Mouse (Mus musculus) embryonic facial prominence, embryonic 11.5 days (tissue): ENCODE measurements around the gene A230072I06Rik. TPM values are rescaled to one million over a fixed set of nuclear protein-coding genes. Genes with fewer than 3 reads are reported as not detected.

ENCODE experiments used
- ATAC-seq: fragments of 200-750 bp; cut with Nextera tagmentation; replicated peaks from 2 replicates; pipeline ENCODE4 v1.8.0; 2017; ENCODE audit warnings: low read depth; ENCODE audit not compliant: insufficient number of reproducible peaks, low FRiP score, low TSS enrichment
- DNase-seq: peaks from one replicate; pipeline ENCODE4 v3.0.0-alpha.2; 2015; ENCODE audit warnings: low spot score
- H3K27ac ChIP-seq: fragments of 300-500 bp; sonication (generic); replicated peaks from 2 replicates; pipeline ENCODE4 v1.5.1; 2014; ENCODE audit warnings: mild to moderate bottlenecking, low read depth, low read length, control low read depth
- H3K27me3 ChIP-seq: fragments of 300-500 bp; sonication (generic); 2 replicates; pipeline ENCODE4 v1.6.1; 2014; ENCODE audit warnings: mild to moderate bottlenecking, low read length, moderate library complexity, mixed read lengths; ENCODE audit not compliant: control insufficient read depth, insufficient read depth
- H3K36me3 ChIP-seq: fragments of 300-500 bp; sonication (generic); replicated peaks from 2 replicates; pipeline ENCODE4 v1.6.1; 2014; ENCODE audit warnings: low read depth, mild to moderate bottlenecking, low read length, moderate library complexity, mixed read lengths; ENCODE audit not compliant: control insufficient read depth, insufficient read depth
- H3K4me1 ChIP-seq: fragments of 300-500 bp; sonication (generic); 2 replicates; pipeline ENCODE4 v1.6.1; 2014; ENCODE audit warnings: low read length, mixed read lengths; ENCODE audit not compliant: control insufficient read depth, insufficient read depth
- H3K4me2 ChIP-seq: fragments of 300-500 bp; sonication (generic); 2 replicates; pipeline ENCODE4 v1.6.1; 2014; ENCODE audit warnings: low read depth, mild to moderate bottlenecking, control low read depth, low read length, moderate library complexity
- H3K4me3 ChIP-seq: fragments of 300-500 bp; sonication (generic); 2 replicates; pipeline ENCODE4 v1.5.1; 2014; ENCODE audit warnings: low read depth, low read length, control low read depth
- H3K9ac ChIP-seq: fragments of 300-500 bp; sonication (generic); replicated peaks from 2 replicates; pipeline ENCODE4 v1.6.1; 2014; ENCODE audit warnings: mild to moderate bottlenecking, control low read depth, low read length
- H3K9me3 ChIP-seq: fragments of 300-500 bp; sonication (generic); replicated peaks from 2 replicates; pipeline ENCODE4 v1.6.1; 2016; ENCODE audit warnings: mild to moderate bottlenecking, low read length, inconsistent platforms, mixed read lengths; ENCODE audit not compliant: control insufficient read depth
- WGBS: fragments of 180-500 bp; shearing (Covaris S2); extraction: QIAGEN DNeasy Blood & Tissue Kit; methylation state at CpG from one replicate; pipeline ENCODE4 v1.1.7; 2014; 5-methylcytosine and 5-hydroxymethylcytosine counted together
- polyA plus RNA-seq: library from polyadenylated mRNA; unstranded; fragments of >200 nt; fragmentation: Nextera tagmentation; extraction: Ambion mirVana; gene quantifications from 2 replicates; pipeline ENCODE4 v1.2.1, GENCODE M21; 2014

The A230072I06Rik gene
- not detected in 2 replicates for polyA plus RNA-seq

DNA sequence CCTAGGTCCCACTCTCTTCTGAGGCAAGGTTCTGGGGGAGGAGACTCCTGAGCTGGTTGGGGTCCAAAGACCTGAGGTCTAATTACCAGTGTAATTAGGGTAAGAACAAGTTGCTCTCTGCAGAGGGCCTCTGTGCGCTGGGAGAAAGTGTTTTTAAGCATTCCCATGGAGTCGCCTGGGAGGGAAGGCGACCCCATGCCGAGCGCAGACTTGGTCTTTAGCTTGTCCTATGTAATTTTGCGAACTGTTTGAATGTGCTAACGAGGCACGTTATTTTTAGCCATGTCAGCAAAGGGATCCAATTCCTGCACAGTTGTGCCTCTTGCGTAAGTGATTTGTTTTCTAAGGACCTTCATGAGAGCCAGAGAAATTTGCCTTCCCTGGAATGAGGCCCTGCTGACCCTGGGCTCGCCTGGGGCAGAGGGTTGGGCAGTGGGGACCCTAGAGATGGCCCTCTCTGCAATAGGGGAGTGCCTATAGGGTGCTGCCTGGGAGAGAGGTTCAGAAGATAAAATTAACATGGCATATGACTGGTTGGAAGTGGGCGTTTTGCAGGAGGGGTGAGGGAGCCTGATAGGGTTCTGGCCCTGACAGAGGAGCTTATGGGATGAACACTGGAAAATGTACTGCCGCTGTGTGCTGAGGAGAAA, at the start of gene A230072I06Rik:
Gene A230072I06Rik (plus strand): TSS at position 157 of the 650 bp plus-strand sequence.
- Histone ChIP-seq H3K27me3 (no peaks in the 10 kb centered on the region), H3K27ac (no peak within 1 kb of the TSS), H3K4me1 (no peaks in the 10 kb centered on the region; the same call in 1 of the 2 replicates), H3K9ac (no peak within 1 kb of the TSS), H3K36me3 (no peaks in the 10 kb centered on the region), H3K4me3 (no peak within 1 kb of the TSS), H3K9me3 (no peaks in the 10 kb centered on the region), H3K4me2 (no peak within 1 kb of the TSS)
- ATAC-seq (no peak), DNase-seq (no peak)
- 23% methylated on average over 12 of the region's 12 CpGs for WGBS

DNA sequence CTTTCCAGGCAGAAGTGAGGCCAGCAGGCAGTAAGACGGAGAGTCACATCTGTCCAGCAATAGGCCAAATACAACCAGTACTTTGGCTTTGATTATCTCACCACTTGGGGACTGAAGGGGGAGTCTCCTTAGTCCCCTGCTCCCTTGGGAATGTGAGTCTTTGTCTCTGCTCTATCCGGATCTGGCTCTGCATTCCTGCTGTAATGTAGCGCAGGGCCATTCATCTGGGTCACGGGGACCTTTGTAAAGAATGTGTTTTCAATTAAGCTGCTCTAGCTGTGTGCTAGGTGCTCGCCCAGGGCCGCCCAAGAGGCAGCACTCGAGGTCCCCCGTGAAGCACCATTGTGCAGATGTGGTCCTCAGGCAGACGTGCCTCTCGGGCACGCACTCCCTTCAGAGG, 44.6 kb upstream of the A230072I06Rik start:
- H3K9me3 ChIP-seq: no peaks in the 10 kb centered on the region
- ATAC-seq: peak; percentile 73; the same call in 1 of the 2 replicates
- no peak overlapping the region for H3K27ac ChIP-seq
- peak; percentile 63 for DNase-seq
- H3K4me2 ChIP-seq: no peak overlapping the region
- no peaks in the 10 kb centered on the region for H3K27me3 ChIP-seq
- H3K4me1 ChIP-seq: no peaks in the 10 kb centered on the region
- no peaks in the 10 kb centered on the region for H3K36me3 ChIP-seq
- H3K9ac ChIP-seq: no peak overlapping the region
- H3K4me3 ChIP-seq: no peak overlapping the region
- 15% methylated on average over 11 of the region's 11 CpGs for WGBS

DNA sequence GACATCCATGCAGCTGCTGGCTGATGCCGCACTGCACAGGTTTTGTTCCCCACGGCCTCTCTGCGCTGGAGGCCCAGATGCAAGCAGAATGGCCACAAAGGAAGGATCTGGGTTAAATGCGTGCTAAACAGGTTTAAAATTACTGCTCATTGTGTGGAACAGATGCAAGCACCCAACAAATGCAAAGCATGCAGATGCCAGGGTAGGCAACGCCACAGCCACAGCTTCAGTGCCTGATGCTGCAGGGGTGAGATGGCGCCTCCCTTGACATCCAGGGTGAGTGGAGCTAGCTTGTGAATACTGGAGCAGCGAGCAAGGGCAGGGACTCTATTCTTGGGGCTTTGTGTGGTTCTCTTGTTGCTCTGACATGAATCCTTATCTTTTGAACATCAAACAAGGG, 39.8 kb upstream of the A230072I06Rik start:
- no peak overlapping the region for H3K27ac ChIP-seq
- no peaks in the 10 kb centered on the region for H3K4me1 ChIP-seq
- H3K4me2 ChIP-seq: no peak overlapping the region
- H3K9ac ChIP-seq: no peak overlapping the region
- H3K4me3 ChIP-seq: no peak overlapping the region
- H3K9me3 ChIP-seq: no peaks in the 10 kb centered on the region
- ATAC-seq: no peak
- H3K27me3 ChIP-seq: no peaks in the 10 kb centered on the region
- H3K36me3 ChIP-seq: no peaks in the 10 kb centered on the region
- DNase-seq: no peak
- WGBS: 76% methylated on average over 7 of the region's 7 CpGs

DNA sequence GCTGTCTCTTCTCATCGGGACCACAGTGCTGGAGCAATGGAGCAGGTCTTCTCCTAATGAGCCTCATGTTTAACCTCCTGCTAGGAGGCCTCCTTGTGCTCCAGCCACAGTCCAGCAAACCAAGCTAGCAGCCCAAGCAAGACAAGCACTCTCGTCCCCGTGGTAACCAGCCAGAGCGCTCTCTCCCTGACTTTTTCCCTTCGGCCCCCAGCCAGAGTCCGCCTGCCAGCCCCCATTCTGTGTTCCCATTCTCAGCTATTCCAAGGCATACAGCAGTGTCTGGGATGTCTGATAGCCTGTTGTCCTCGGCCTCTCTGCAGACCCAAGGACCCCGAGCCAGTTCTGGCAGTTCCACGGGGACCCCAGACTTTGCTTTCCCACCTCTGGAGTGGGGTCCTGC, 38.5 kb upstream of the A230072I06Rik start:
- H3K27ac ChIP-seq: no peak overlapping the region
- WGBS: 69% methylated on average over 9 of the region's 9 CpGs

DNA sequence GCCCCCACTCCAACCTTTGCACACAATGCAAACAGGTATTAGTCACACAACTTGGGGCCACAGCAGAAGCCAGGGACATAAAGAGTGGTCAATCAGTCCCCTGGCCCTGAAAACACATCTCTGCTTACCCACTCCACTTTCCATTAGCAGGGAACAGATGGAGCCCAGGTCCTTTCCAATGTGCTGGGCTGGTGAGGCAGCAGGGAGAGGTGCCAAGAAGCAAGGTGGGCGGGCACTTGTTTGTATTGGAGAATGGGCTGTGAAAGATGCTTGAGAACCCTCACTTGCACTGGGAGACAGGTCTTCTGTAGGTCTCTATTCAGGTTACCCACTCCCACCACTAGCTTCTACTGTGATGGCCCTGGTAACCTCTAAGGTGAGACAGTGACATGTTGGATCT, 34.9 kb upstream of the A230072I06Rik start:
- DNase-seq: no peak
- WGBS: 94% methylated on average over 1 of the region's 1 CpGs

More for the DNA sequence above, 38.5 kb upstream of the A230072I06Rik start:
- H3K9ac ChIP-seq: no peak overlapping the region
- DNase-seq: no peak
- H3K4me1 ChIP-seq: no peaks in the 10 kb centered on the region
- H3K36me3 ChIP-seq: no peaks in the 10 kb centered on the region
- no peak overlapping the region for H3K4me2 ChIP-seq
- H3K27me3 ChIP-seq: no peaks in the 10 kb centered on the region
- ATAC-seq: no peak
- H3K9me3 ChIP-seq: no peaks in the 10 kb centered on the region
- no peak overlapping the region for H3K4me3 ChIP-seq

DNA sequence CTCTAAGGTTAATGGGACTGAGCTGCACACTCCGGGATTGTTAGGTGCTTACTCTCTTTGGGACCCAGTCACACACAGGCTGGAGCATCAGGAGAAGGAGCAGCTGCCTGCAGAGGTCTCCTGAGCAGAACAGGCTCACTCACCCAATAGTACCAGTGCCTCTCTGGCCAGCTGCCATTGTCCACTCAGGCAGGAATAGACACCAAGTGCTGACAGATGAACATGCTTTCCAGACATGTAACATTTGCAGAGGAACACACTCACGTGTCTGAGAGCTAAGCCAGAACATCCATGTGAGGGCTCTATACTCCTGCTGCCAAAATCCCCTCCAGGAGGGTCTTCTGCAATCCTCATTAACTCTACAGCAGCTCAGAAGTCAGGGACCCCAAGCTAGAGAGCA, 18.7 kb upstream of the A230072I06Rik start:
- H3K4me2 ChIP-seq: no peak overlapping the region

More for the DNA sequence above, 34.9 kb upstream of the A230072I06Rik start:
- Histone ChIP-seq H3K9me3 (no peaks in the 10 kb centered on the region), H3K27ac (no peak overlapping the region), H3K4me2 (no peak overlapping the region), H3K9ac (no peak overlapping the region), H3K4me3 (no peak overlapping the region), H3K27me3 (no peaks in the 10 kb centered on the region), H3K4me1 (no peaks in the 10 kb centered on the region), H3K36me3 (no peaks in the 10 kb centered on the region)
- no peak for ATAC-seq

DNA sequence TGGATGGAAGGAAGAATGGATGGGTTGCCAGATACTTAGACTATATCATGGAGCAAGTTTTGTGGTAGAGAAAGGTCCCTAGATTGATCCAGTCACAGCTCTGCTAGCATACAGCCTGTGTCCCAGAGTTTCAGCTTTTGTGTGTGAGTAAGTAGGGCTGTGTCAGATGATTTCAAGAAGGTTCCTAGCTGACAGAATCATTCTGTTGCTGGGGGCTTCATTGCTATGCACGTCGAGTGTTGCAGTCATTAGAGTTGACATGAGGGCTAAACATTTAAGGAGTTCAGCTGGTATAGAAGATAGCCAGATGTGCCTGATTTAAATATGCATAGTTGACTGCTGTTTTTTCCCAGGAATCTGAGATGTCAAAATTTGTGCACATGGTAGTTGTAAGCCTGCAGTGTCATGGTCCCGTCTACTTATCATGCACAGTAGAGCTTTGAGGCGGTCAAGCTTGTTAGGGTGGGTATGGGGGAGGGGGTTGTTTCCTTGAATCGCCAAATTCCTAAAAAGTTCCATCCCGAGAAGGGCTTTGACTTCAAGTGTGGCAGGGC, 18.1 kb upstream of the A230072I06Rik start:
- Histone ChIP-seq H3K4me2 (no peak overlapping the region), H3K36me3 (no peaks in the 10 kb centered on the region), H3K9ac (no peak overlapping the region), H3K9me3 (no peaks in the 10 kb centered on the region), H3K27me3 (no peaks in the 10 kb centered on the region; the same call in 1 of the 2 replicates), H3K27ac (no peak overlapping the region), H3K4me3 (no peak overlapping the region), H3K4me1 (no peaks in the 10 kb centered on the region)
- DNase-seq: no peak
- no peak for ATAC-seq
- WGBS: 75% methylated on average over 6 of the region's 6 CpGs

More for the DNA sequence above, 18.7 kb upstream of the A230072I06Rik start:
- Histone ChIP-seq H3K4me1 (no peaks in the 10 kb centered on the region), H3K27ac (no peak overlapping the region), H3K27me3 (no peaks in the 10 kb centered on the region; the same call in 1 of the 2 replicates), H3K9me3 (no peaks in the 10 kb centered on the region), H3K9ac (no peak overlapping the region), H3K36me3 (no peaks in the 10 kb centered on the region), H3K4me3 (no peak overlapping the region)
- no peak for DNase-seq
- no peak for ATAC-seq
- 88% methylated on average over 2 of the region's 2 CpGs for WGBS

DNA sequence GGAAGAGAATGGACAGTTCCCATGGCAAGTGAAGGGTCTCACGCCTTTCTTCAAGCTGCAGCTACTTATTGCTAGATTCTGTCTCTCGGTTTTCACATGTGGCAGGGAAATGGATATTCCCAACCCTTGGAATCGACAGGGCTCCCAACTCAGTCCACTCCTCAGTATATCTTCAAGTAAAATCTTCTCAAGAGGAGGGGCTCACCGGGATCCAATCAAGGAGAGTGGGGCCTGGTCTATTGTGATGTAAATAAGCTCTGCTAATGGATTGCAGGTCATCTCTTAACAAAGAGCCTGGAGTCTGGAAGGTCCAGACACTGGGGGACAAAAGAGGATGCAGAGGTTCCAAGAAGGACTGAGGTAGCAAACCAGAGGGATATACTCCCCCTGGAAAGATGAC, 17.1 kb upstream of the A230072I06Rik start:
- Histone ChIP-seq H3K4me2 (no peak overlapping the region), H3K4me3 (no peak overlapping the region), H3K36me3 (no peaks in the 10 kb centered on the region), H3K27ac (no peak overlapping the region), H3K9me3 (no peaks in the 10 kb centered on the region), H3K4me1 (no peaks in the 10 kb centered on the region), H3K9ac (no peak overlapping the region), H3K27me3 (no peaks in the 10 kb centered on the region; the same call in 1 of the 2 replicates)
- 63% methylated on average over 4 of the region's 4 CpGs for WGBS
- DNase-seq: no peak
- no peak for ATAC-seq
